Mouse (Mus musculus) hindbrain, embryonic 11.5 days (tissue): ENCODE measurements around the gene Amigo1. TPM values are rescaled to one million over a fixed set of nuclear protein-coding genes. Genes with fewer than 3 reads are reported as not detected.

Source experiments
- ATAC-seq: fragments of 200-750 bp; cut with Nextera tagmentation; 2 replicates; pipeline ENCODE4 v1.8.0; 2017; ENCODE audit warnings: mild to moderate bottlenecking, moderate TSS enrichment, moderate library complexity; ENCODE audit not compliant: low FRiP score
- DNase-seq: peaks from one replicate; pipeline ENCODE4 v3.0.0-alpha.2; 2015; ENCODE audit warnings: low spot score
- H3K27ac ChIP-seq: fragments of 300-500 bp; sonication (generic); 2 replicates; pipeline ENCODE4 v1.5.1; 2014; ENCODE audit warnings: mild to moderate bottlenecking, low read depth, low read length
- H3K27me3 ChIP-seq: fragments of 300-500 bp; sonication (generic); 2 replicates; pipeline ENCODE4 v1.6.1; 2014; ENCODE audit warnings: mild to moderate bottlenecking, low read length, moderate library complexity, mixed read lengths; ENCODE audit not compliant: control insufficient read depth, insufficient read depth
- H3K36me3 ChIP-seq: fragments of 300-500 bp; sonication (generic); 2 replicates; pipeline ENCODE4 v1.6.1; 2014; ENCODE audit warnings: mild to moderate bottlenecking, low read length, moderate library complexity, mixed read lengths; ENCODE audit not compliant: control insufficient read depth, insufficient read depth
- H3K4me1 ChIP-seq: fragments of 300-500 bp; sonication (generic); replicated peaks from 2 replicates; pipeline ENCODE4 v1.6.1; 2014; ENCODE audit warnings: low read length, mixed read lengths; ENCODE audit not compliant: control insufficient read depth, insufficient read depth
- H3K4me2 ChIP-seq: fragments of 300-500 bp; sonication (generic); replicated peaks from 2 replicates; pipeline ENCODE4 v1.6.1; 2014; ENCODE audit warnings: mild to moderate bottlenecking, low read depth, low read length
- H3K4me3 ChIP-seq: fragments of 300-500 bp; sonication (generic); 2 replicates; pipeline ENCODE4 v1.5.1; 2014; ENCODE audit warnings: low read depth, low read length
- H3K9ac ChIP-seq: fragments of 300-500 bp; sonication (generic); 2 replicates; pipeline ENCODE4 v1.6.1; 2014; ENCODE audit warnings: low read depth, low read length
- H3K9me3 ChIP-seq: fragments of 300-500 bp; sonication (generic); 2 replicates; pipeline ENCODE4 v1.6.1; 2016; ENCODE audit warnings: low read length; ENCODE audit not compliant: control insufficient read depth
- WGBS: fragments of 180-500 bp; shearing (Covaris S2); extraction: QIAGEN DNeasy Blood & Tissue Kit; methylation state at CpG from one replicate; pipeline ENCODE4 v1.1.7; 2014; 5-methylcytosine and 5-hydroxymethylcytosine counted together
- polyA plus RNA-seq: library from polyadenylated mRNA; unstranded; fragments of >200 nt; fragmentation: Nextera tagmentation; extraction: Ambion mirVana; gene quantifications from 2 replicates; pipeline ENCODE4 v1.2.1, GENCODE M21; 2014

Gene Amigo1
- polyA plus RNA-seq, 1 experiment from 2014 or later, result 4.2 TPM

DNA sequence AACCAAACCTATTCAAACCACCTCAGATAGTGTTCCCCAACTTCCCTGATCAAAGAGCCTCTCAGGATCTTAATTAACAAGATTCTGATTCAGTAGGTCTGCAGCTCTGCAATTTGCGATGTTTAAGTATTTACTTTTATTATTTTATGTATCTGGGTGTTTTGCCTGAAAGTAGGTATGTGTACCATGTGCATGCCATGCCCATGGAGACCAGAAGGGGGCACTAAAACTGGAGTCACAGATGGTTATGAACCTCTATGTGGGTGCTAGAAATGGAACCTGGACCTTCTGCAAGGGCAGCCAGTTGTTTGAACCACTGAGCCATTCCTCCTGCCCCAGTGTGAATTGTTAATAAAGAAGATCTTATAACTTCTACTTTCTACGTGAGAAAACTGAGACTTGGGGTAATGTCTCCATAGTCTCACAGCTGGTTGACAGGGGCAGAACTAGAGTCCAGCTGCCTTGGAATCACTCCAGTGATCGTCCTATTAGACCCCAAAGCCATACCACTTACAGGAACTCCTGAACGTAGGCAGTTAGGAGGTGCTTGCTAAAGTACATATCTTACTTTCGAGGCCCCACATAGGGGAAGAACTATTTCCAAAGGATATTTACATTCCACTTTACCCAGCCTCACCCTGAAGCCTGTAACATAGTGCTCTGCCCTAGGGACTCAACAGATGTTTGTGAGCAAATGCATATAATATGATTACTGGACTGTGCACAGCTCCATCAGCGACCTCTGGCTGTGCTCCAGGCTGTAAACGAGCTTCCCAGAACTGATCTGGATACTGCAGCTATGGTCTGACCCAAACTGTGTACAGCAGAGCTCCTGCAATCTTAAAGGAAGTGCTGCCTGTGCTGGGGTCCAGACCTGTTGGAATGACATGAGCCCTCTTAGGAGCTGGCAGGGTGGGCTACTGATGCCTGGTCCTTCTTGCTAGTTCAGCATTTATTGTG is 7.1 kb upstream of the Amigo1 start:
- no peak overlapping the region for H3K4me3 ChIP-seq
- no peak for DNase-seq
- no peaks in the 10 kb centered on the region for H3K27me3 ChIP-seq
- H3K4me2 ChIP-seq, result no peak overlapping the region
- H3K9ac ChIP-seq, result no peak overlapping the region
- H3K36me3 ChIP-seq, result no peaks in the 10 kb centered on the region
- no peaks in the 10 kb centered on the region for H3K4me1 ChIP-seq
- no peak for ATAC-seq
- WGBS, result 84% methylated on average over 7 of the region's 7 CpGs
- H3K27ac ChIP-seq, result no peak overlapping the region
- no peaks in the 10 kb centered on the region for H3K9me3 ChIP-seq

DNA sequence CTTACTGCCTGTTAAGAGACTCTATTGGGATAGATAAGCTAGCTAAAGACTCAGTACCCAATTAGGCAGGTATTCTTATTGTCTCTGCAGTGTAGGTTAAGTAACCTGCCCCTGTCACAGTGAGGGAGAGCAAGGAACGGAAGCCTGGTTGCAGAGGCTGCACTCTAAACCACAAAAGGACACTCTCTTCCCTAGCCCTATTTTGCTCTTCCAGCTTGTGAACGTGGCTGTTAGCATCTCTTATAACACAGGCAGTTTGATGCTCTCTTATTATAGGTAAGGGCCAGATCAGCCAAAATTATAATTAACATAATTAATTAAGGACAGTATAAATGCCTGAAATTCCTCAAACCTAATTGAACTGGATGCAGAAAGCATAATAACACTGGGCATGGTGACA is 5.6 kb upstream of the Amigo1 start:
- Histone ChIP-seq H3K4me2 (no peak overlapping the region), H3K36me3 (no peaks in the 10 kb centered on the region), H3K9ac (no peak overlapping the region), H3K4me1 (no peaks in the 10 kb centered on the region), H3K9me3 (no peaks in the 10 kb centered on the region), H3K4me3 (no peak overlapping the region), H3K27me3 (no peaks in the 10 kb centered on the region), H3K27ac (no peak overlapping the region)
- DNase-seq (no peak), ATAC-seq (no peak)
- 44% methylated on average over 2 of the region's 2 CpGs for WGBS

DNA sequence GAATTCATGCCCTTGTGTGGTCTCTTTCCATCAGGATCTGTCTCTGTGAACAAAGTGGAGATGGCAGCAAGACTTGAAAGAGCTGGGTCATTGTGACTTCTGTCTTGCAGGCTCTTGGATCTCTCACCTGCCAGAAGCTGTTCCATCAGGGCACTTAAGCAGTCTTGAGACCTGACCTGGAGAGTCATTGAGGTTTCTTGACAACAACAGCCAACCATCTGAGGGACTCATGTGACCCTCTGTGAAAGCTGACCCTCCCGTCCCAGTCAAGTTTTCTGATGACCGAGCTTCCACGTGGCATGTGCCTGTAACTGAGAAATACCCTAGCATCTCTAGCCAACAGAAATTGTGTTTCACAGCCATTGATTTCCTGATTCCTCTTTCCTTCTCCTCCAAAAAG is 1.4 kb upstream of the Amigo1 start:
- Histone ChIP-seq H3K36me3 (no peaks in the 10 kb centered on the region), H3K9me3 (no peaks in the 10 kb centered on the region), H3K4me1 (no peaks in the 10 kb centered on the region; the same call in 1 of the 2 replicates), H3K27me3 (no peaks in the 10 kb centered on the region), H3K27ac (no peak overlapping the region), H3K4me2 (no peak overlapping the region), H3K9ac (no peak overlapping the region), H3K4me3 (no peak overlapping the region)
- 83% methylated on average over 3 of the region's 3 CpGs for WGBS
- no peak for ATAC-seq
- no peak for DNase-seq

DNA sequence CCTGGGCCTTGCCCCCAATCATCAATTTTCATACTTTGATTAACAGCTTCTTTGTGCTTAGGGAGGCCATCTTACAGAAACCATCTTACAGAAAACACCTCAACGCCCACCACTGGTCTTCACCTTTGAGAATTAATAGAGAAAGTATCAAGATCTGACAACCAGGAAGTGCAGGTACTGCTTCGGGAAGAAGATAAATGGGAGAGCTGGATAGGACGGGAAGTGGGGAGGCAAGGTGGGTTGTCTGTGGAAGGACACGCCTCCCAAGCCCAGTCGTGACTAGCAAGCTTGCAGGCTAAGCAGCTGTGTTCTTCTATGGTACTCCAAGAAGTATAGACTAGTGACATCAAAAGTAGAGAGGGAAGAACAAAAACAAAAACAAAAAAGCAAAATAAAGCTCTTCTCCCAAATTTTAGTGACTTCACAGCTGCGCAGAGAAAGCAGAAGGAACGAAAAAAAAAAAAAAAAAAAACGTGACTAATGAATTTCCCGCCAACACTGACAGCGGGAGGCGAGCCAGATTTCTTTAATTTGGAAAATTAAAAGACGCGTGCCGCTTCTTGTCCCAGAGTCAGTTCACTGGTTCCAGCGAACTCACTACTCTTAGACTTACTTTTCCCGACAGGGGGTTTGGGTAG is 556 bp upstream of the Amigo1 start:
- Histone ChIP-seq H3K27me3 (no peaks in the 10 kb centered on the region), H3K4me2 (peak overlapping the region; percentile 97), H3K4me1 (no peaks in the 10 kb centered on the region; the same call in 1 of the 2 replicates), H3K36me3 (no peaks in the 10 kb centered on the region), H3K9ac (peak overlapping the region; percentile 71; the same call in 1 of the 2 replicates), H3K9me3 (no peaks in the 10 kb centered on the region), H3K27ac (no peak overlapping the region; the same call in 1 of the 2 replicates), H3K4me3 (peak overlapping the region; percentile 72)
- ATAC-seq (no peak), DNase-seq (peak; percentile 19)
- WGBS, result 2% methylated on average over 16 of the region's 16 CpGs

DNA sequence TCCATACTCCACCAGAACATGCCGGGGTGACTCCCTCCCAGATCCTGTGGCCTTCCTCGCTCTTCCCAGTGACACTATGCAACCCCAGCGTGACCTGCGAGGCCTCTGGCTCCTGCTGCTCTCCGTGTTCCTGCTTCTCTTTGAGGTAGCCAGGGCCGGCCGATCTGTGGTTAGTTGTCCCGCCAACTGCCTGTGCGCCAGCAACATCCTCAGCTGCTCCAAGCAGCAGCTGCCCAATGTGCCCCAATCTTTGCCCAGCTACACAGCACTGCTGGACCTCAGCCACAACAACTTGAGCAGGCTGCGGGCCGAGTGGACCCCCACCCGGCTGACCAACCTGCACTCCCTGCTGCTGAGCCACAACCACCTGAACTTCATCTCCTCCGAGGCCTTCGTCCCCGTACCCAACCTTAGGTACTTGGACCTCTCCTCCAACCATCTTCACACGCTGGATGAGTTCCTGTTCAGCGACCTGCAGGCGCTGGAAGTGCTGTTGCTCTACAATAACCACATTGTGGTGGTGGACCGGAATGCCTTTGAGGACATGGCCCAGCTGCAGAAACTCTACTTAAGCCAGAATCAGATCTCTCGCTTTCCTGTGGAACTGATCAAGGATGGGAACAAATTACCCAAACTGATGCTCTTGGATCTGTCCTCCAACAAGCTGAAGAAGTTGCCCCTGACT is 1.1 kb downstream of the Amigo1 start:
- no peak for DNase-seq
- peak; percentile 28; the same call in 1 of the 2 replicates for ATAC-seq
- peak overlapping the region; percentile 72; the same call in 1 of the 2 replicates for H3K4me3 ChIP-seq
- no peaks in the 10 kb centered on the region for H3K36me3 ChIP-seq
- H3K27me3 ChIP-seq, result no peaks in the 10 kb centered on the region
- no peaks in the 10 kb centered on the region; the same call in 1 of the 2 replicates for H3K4me1 ChIP-seq
- H3K9me3 ChIP-seq, result no peaks in the 10 kb centered on the region
- H3K9ac ChIP-seq, result no peak overlapping the region
- H3K27ac ChIP-seq, result no peak overlapping the region
- whole genome bisulfite sequencing, result 53% methylated on average over 20 of the region's 20 CpGs
- no peak overlapping the region; the same call in 1 of the 2 replicates for H3K4me2 ChIP-seq

DNA sequence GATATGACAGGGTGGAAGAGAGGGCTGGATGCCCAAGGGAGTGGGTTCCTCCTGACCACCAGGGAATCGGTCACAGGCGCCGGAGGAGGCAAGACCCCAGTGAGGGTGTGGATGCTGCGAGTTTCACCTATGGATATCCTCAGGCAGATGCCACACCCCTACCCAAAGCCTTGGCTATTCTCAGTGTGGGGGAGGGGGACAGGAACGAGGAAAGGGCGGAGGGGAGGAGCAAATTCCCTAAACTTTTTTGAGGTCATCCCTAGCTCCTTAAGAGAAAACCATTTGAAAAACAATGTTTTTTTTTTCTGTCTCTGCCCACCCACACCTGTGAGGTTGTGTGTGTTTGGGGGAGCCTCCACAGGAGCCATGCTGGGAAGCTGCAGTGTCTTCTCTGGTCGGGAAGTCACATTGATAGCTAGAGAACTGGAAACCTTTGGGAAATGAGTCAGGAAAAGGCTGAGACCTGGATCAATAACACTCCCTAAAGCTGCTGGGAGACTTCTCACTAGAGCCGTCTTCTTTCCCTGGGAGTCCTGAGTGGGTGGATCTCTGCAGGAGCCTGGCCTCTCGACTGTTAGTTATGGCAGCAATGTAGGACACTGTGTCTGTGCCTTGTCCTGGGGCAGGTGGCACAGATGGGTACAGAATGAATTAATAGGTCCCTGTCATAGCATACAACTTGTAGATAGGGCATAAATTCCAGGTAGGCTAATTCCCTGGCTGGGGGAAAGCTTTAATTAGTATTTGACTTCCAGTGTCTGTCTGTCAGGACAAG is 2.8 kb downstream of the Amigo1 start:
- Histone ChIP-seq H3K27ac (no peak overlapping the region), H3K27me3 (no peaks in the 10 kb centered on the region), H3K4me1 (no peaks in the 10 kb centered on the region; the same call in 1 of the 2 replicates), H3K36me3 (no peaks in the 10 kb centered on the region), H3K4me2 (no peak overlapping the region), H3K9ac (no peak overlapping the region), H3K9me3 (no peaks in the 10 kb centered on the region), H3K4me3 (no peak overlapping the region)
- no peak for ATAC-seq
- WGBS, result 71% methylated on average over 9 of the region's 9 CpGs
- DNase-seq, result no peak

DNA sequence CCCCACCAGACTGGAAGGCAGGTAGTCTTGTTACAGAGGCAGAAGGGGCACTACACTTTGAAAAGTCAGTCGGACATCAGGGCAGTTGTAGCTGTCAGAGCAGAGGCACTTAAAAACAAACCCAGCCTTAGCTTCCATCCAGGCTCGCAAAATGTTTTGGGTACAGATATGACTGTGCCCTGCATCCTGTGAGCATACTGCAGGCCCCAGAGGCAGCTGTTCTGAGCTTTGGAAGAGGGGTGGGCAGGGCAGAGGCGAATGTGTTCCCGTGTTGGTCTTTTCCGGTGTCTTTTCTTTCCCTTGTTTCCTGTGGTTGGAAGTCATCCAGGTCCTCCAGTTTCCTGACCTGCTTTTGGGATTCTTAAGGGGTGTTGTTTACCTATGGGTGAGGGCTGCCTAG is 3.8 kb downstream of the Amigo1 start:
- Histone ChIP-seq H3K27ac (no peak overlapping the region), H3K4me2 (no peak overlapping the region), H3K4me1 (no peaks in the 10 kb centered on the region; the same call in 1 of the 2 replicates), H3K9me3 (no peaks in the 10 kb centered on the region), H3K36me3 (no peaks in the 10 kb centered on the region), H3K9ac (peak overlapping the region; percentile 7; the same call in 1 of the 2 replicates), H3K4me3 (no peak overlapping the region), H3K27me3 (no peaks in the 10 kb centered on the region)
- WGBS, result 81% methylated on average over 5 of the region's 5 CpGs
- no peak for ATAC-seq
- no peak for DNase-seq

DNA sequence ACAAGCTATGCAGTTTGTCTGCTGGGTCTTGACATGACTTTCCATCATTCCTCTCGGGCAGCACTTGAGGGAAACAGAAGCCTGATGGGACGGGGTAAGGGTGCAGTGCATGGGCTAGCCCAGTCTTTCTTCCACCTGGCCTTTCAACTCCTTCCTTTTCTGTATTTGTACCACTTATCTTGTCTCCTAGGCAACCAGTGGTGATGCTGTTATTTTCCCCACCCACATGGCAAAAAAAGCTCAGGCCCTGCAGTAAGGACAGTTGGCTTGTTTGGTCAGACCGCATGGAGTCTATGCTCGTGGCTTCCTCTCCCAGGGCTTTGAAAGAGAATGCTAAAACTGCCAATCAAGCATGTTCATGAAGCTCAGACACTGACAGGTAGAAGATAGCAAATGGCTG is 7.6 kb downstream of the Amigo1 start:
- 78% methylated on average over 4 of the region's 4 CpGs for WGBS
- Histone ChIP-seq H3K9ac (no peak overlapping the region), H3K4me2 (no peak overlapping the region)

More for the DNA sequence above, 7.6 kb downstream of the Amigo1 start:
- no peaks in the 10 kb centered on the region for H3K9me3 ChIP-seq
- no peaks in the 10 kb centered on the region for H3K36me3 ChIP-seq
- no peak overlapping the region for H3K4me3 ChIP-seq
- H3K27me3 ChIP-seq, result no peaks in the 10 kb centered on the region
- no peak overlapping the region for H3K27ac ChIP-seq
- ATAC-seq (no peak), DNase-seq (no peak)
- H3K4me1 ChIP-seq, result peaks cover 11% of the 10 kb centered on the region
